Mouse (Mus musculus) hindbrain, postnatal 0 days (tissue): ENCODE measurements around the gene Pde4d. TPM values are rescaled to one million over a fixed set of nuclear protein-coding genes. Genes with fewer than 3 reads are reported as not detected.

ENCODE experiments used
- ATAC-seq: fragments of 200-750 bp; cut with Nextera tagmentation; 2 replicates; pipeline ENCODE4 v1.8.0; 2017; ENCODE audit warnings: mild to moderate bottlenecking, moderate TSS enrichment, moderate library complexity
- DNase-seq: peaks from one replicate; pipeline ENCODE4 v3.0.0-alpha.2; 2015; ENCODE audit warnings: low spot score
- H3K27ac ChIP-seq: fragments of 300-500 bp; sonication (generic); 2 replicates; pipeline ENCODE4 v1.5.1; 2014; ENCODE audit warnings: mild to moderate bottlenecking
- H3K27me3 ChIP-seq: fragments of 300-500 bp; sonication (generic); 2 replicates; pipeline ENCODE4 v1.6.1; 2014; ENCODE audit warnings: low read length, mixed read lengths; ENCODE audit not compliant: insufficient read depth
- H3K36me3 ChIP-seq: fragments of 300-500 bp; sonication (generic); 2 replicates; pipeline ENCODE4 v1.6.1; 2014; ENCODE audit warnings: low read length, mixed read lengths; ENCODE audit not compliant: insufficient read depth
- H3K4me1 ChIP-seq: fragments of 300-500 bp; sonication (generic); 2 replicates; pipeline ENCODE4 v1.6.1; 2014; ENCODE audit warnings: antibody characterized with exemption, low read length, mixed read lengths; ENCODE audit not compliant: insufficient read depth
- H3K4me2 ChIP-seq: fragments of 300-500 bp; sonication (generic); 2 replicates; pipeline ENCODE4 v1.6.1; 2014; ENCODE audit warnings: low read depth, mild to moderate bottlenecking, low read length, moderate library complexity, mixed read lengths
- H3K4me3 ChIP-seq: fragments of 300-500 bp; sonication (generic); 2 replicates; pipeline ENCODE4 v1.5.1; 2014; ENCODE audit warnings: low read length
- H3K9ac ChIP-seq: fragments of 300-500 bp; sonication (generic); replicated peaks from 2 replicates; pipeline ENCODE4 v1.6.1; 2014; ENCODE audit warnings: mild to moderate bottlenecking, low read length, moderate library complexity, mixed read lengths
- H3K9me3 ChIP-seq: fragments of 300-500 bp; sonication (generic); 2 replicates; pipeline ENCODE4 v1.6.1; 2016; ENCODE audit warnings: low read length, mixed read lengths
- CTCF ChIP-seq: IDR thresholded peaks from 2 replicates; pipeline ENCODE4 v1.5.1; 2016; ENCODE audit warnings: antibody characterized with exemption, control low read depth, low read depth
- WGBS: fragments of 180-500 bp; shearing (Covaris S2); extraction: QIAGEN DNeasy Blood & Tissue Kit; methylation state at CpG from one replicate; pipeline ENCODE4 v1.1.7; 2014; 5-methylcytosine and 5-hydroxymethylcytosine counted together
- polyA plus RNA-seq: library from polyadenylated mRNA; unstranded; fragments of >200 nt; fragmentation: Nextera tagmentation; extraction: Ambion mirVana; gene quantifications from 2 replicates; pipeline ENCODE4 v1.2.1, GENCODE M21; 2015
- total RNA-seq: library from RNA; depleted of rRNA; stranded (reverse); fragments of >200 nt; gene quantifications from 2 replicates; pipeline ENCODE4 v1.2.3, GENCODE M21; 2014

Gene Pde4d
- total and polyA plus RNA-seq, 2 experiments from 2014 or later, result 19.3 to 77.1 TPM

DNA sequence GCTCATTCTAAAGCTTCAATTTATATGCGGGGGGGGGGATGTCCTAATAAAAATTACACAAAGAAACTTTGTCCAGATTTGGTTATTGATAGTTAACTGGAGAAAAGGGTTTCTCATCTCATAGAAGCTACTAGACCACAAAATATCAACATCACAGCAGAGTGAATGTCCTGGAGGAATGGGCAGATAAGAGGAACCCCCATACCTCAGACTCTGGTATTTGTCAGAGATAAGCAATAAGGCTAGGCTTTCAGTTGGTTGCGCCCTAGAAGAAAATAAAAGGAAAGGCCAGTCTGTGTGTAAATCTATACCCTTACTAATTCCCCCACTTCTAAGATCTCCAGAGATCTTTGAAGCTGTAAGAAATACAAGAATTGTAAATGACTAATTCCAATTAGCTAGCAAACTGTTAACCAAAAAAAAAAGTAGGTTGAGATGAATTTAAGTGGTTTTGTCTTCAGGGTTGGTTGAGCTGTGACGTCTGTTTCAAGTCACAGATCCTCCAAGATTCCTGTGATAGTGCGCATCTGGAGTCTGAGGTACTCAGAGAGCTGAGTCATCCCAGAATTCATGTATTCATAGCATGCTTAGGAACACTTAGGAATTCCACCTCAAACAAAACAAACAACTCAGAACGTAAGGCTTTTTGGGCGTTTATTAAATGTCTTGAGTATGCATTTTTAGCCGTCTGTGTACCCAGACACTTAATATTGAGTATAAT lies 1197.9 kb downstream of the Pde4d start:
- ATAC-seq (no peak), DNase-seq (no peak)
- no peak for TF ChIP-seq CTCF
- Histone ChIP-seq H3K36me3 (no peaks in the 10 kb centered on the region), H3K27ac (no peak overlapping the region), H3K4me1 (no peaks in the 10 kb centered on the region), H3K27me3 (no peaks in the 10 kb centered on the region), H3K9me3 (no peaks in the 10 kb centered on the region), H3K4me3 (no peak overlapping the region), H3K9ac (no peak overlapping the region), H3K4me2 (no peak overlapping the region)
- WGBS, result 84% methylated on average over 7 of the region's 7 CpGs

DNA sequence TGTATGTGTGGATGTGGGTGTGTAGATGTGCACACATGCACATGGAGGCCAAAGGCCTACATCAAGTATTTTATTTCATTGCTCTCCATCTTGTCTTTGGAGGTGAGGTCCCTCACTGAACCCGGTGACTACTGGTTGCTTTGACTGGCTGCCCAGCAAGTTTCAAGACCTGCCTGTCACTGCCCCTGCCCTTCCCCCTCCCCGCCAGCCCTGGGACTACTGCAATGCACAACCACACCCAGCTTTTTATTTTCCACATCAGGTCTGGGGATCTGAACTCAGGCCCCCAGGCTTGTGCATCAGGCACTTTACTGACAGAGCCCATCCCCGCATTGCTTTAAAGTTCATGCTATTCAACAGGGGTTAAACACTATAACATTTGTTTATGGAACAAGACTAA lies 1198.6 kb downstream of the Pde4d start:
- no peaks in the 10 kb centered on the region for H3K4me1 ChIP-seq

DNA sequence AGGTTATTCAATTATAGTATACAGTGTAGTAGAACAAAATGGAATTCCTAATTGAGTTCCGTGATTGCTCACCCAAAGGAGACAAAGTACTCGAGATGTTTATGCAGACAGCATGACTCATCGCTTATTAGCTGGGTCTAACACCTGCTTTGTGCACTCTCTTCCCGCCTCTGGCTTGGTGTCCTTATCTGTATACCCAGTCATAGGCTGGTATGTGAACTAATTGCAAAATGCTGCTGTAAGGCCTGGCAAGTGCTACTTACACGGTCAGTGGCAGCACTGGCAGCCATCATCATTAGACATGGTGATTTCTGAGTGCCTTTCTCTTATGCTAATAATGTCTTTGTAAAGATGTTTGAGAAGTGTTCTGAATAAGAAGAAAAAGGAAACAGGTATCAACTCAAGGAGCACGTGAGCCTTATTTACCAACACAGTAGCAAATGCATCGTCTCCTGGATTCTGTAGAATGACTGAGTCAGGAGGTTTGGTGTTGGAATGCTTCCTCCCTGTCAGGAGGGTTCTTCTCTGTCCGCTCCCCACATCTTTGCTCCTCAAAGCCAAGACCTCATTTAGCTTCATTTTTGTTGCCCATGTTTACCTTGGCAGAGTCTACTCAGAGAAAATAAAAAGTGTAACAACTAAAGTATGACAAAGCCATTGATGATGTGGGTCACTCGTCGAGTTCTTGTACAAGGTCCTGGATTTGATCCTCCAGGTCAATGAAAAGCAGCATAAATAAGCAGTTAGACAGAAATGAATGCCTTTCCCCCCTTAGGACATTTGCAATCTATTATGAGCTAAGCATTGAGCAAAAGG lies 1202.2 kb downstream of the Pde4d start:
- Histone ChIP-seq H3K4me1 (no peaks in the 10 kb centered on the region), H3K9ac (no peak overlapping the region), H3K9me3 (no peaks in the 10 kb centered on the region), H3K27me3 (no peaks in the 10 kb centered on the region), H3K36me3 (no peaks in the 10 kb centered on the region), H3K4me2 (no peak overlapping the region), H3K4me3 (no peak overlapping the region), H3K27ac (no peak overlapping the region)
- ATAC-seq (no peak), DNase-seq (no peak)
- 71% methylated on average over 10 of the region's 10 CpGs for WGBS
- no peak for TF ChIP-seq CTCF

More for the DNA sequence above, 1198.6 kb downstream of the Pde4d start:
- no peak overlapping the region for H3K4me3 ChIP-seq
- H3K9me3 ChIP-seq, result no peaks in the 10 kb centered on the region
- no peak overlapping the region for H3K4me2 ChIP-seq
- ATAC-seq (no peak), DNase-seq (no peak)
- no peaks in the 10 kb centered on the region for H3K27me3 ChIP-seq
- H3K36me3 ChIP-seq, result no peaks in the 10 kb centered on the region
- 94% methylated on average over 3 of the region's 3 CpGs for WGBS
- H3K9ac ChIP-seq, result no peak overlapping the region
- H3K27ac ChIP-seq, result no peak overlapping the region
- TF ChIP-seq CTCF, result no peak

DNA sequence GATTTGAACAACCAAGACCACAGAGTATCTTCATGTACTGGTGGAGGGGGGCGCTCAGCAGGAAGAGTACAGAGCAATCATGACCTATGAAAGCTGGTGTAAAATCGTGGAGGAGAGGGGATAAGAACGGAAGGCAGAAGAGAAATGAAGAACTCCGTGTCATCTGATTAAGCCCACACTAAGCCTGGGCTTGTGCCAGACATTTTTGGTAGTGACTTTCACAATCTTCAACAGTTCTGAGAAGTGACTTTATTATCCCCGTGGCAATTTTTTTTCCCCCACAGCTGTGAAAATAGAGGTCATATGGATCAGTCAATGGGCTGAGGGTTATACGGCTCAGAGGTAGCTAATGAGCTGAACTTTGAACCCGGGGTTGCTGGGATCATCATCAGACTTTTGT lies 1202.9 kb downstream of the Pde4d start:
- ATAC-seq (no peak), DNase-seq (no peak)
- Histone ChIP-seq H3K4me2 (no peak overlapping the region), H3K9ac (no peak overlapping the region), H3K27ac (no peak overlapping the region), H3K36me3 (no peaks in the 10 kb centered on the region), H3K27me3 (no peaks in the 10 kb centered on the region), H3K4me3 (no peak overlapping the region), H3K9me3 (no peaks in the 10 kb centered on the region), H3K4me1 (no peaks in the 10 kb centered on the region)
- WGBS, result 62% methylated on average over 7 of the region's 7 CpGs
- TF ChIP-seq CTCF, result no peak

DNA sequence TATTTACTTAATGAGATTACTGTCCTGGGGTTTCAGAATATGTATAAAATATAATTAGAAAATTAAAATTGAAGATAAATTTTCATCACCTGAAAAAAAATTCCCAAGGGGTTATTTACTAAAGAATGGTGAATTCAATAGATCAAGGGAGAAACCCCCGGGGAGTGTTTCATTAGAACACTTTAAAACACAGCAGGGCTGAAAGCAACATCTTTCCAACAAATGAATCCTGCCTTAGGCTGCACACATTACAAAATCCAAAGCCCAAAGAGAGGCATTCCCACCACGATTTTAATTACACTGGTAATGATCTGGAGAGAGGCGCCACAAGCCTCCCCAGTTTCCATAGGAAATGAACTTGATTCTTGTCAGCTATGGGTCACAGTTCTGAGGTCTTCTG lies 1205.6 kb downstream of the Pde4d start:
- 55% methylated on average over 3 of the region's 3 CpGs for WGBS
- peak; percentile 39 for DNase-seq

DNA sequence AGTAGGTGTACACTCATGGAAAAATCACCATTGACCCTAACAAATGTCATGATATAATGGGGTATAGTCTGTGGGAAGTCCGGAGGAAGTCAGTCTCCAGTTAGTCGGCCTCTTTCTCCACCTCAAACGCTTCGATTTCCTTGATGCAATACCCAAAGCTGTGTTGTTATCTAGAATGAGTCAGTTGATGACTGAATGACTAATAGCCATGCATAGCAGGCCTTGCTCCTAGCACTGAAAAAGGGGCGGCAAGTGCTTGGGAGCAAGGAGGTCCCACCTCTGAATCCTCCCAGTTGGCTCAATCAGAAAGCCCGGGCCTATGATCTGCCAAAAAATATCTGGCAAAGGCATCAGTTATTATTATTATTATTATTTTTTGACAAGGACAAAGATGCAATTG lies 1209.4 kb downstream of the Pde4d start:
- DNase-seq, result no peak
- TF ChIP-seq CTCF, result no peak
- Histone ChIP-seq H3K4me2 (no peak overlapping the region), H3K27me3 (no peaks in the 10 kb centered on the region), H3K36me3 (no peaks in the 10 kb centered on the region), H3K27ac (no peak overlapping the region), H3K9me3 (no peaks in the 10 kb centered on the region), H3K4me1 (no peaks in the 10 kb centered on the region), H3K4me3 (no peak overlapping the region), H3K9ac (no peak overlapping the region)
- no peak for ATAC-seq
- WGBS, result 95% methylated on average over 6 of the region's 6 CpGs

More for the DNA sequence above, 1205.6 kb downstream of the Pde4d start:
- H3K4me3 ChIP-seq, result no peak overlapping the region
- no peaks in the 10 kb centered on the region for H3K27me3 ChIP-seq
- no peak overlapping the region for H3K9ac ChIP-seq
- H3K9me3 ChIP-seq, result no peaks in the 10 kb centered on the region
- no peaks in the 10 kb centered on the region for H3K4me1 ChIP-seq
- no peak for TF ChIP-seq CTCF
- no peak overlapping the region for H3K4me2 ChIP-seq
- no peak overlapping the region for H3K27ac ChIP-seq
- no peaks in the 10 kb centered on the region for H3K36me3 ChIP-seq
- ATAC-seq, result no peak

DNA sequence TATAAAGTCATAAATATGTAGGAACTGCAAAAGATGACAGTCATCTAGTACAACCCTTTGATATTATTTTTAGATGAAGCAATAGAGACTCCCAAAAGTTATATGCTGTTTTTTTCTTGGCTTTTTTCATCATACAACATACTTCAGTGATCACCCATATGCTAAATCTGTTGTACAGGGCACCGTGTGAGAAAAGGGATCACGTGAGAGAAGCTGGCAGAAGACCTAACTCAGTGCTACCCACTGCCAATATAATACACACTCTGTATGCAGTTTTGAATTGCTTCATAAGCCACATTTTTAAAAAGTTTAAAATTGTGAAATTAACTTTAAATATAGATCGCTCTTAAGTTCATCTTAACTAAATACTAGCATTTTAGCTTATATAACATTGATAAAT lies 1211.6 kb downstream of the Pde4d start:
- no peak for DNase-seq

More for the DNA sequence above, 1211.6 kb downstream of the Pde4d start:
- Histone ChIP-seq H3K4me1 (peaks cover 10% of the 10 kb centered on the region; the same call in 1 of the 2 replicates), H3K9ac (no peak overlapping the region), H3K9me3 (no peaks in the 10 kb centered on the region), H3K36me3 (no peaks in the 10 kb centered on the region), H3K4me3 (no peak overlapping the region), H3K27ac (no peak overlapping the region), H3K4me2 (no peak overlapping the region), H3K27me3 (no peaks in the 10 kb centered on the region)
- WGBS, result 59% methylated on average over 3 of the region's 3 CpGs
- ATAC-seq, result no peak
- no peak for TF ChIP-seq CTCF
